Mouse (Mus musculus) G1E-ER4 (cell line): ENCODE data around the gene Pkd1l1. TPM values are rescaled to one million over a fixed set of nuclear protein-coding genes. Genes with fewer than 3 reads are reported as not detected.

ENCODE experiments used
- GATA1 ChIP-seq: IDR thresholded peaks from one replicate; pipeline ENCODE4 v1.8.0; 2012; ENCODE audit warnings: low read length, inconsistent platforms
- polyA plus RNA-seq: library from polyadenylated mRNA; stranded (reverse); fragments of >175 nt; gene quantifications from 2 replicates; pipeline ENCODE4 v1.2.3, GENCODE M21; 2012

Pkd1l1 gene
- polyA plus RNA-seq, 1 experiment: not detected

DNA sequence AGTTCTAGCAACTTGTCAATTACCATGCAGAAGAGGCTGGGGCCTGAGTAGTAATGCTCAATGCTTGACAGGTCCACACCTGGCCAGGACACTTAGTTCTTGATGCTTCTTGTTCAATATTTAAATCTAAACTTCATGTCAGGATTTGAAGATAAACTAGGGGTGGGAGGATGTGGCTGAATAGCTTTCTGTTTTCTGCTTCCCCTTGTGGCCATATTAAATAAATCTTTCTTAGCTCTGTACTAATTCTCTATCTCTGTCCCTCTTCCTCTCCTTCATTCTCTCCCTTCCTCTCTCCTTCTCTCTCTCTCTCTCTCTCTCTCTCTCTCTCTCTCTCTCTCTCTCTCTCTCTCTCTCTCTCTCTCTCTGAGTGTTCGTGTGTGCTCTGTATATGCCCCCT lies 163.4 kb downstream of the Pkd1l1 start:
- no peak for TF ChIP-seq GATA1

- no peak for TF ChIP-seq GATA1
Observed at GRCm38 (mm10) chr11:8807009-8807408, 166.1 kb downstream of the Pkd1l1 start.

- TF ChIP-seq GATA1: no peak
Observed at GRCm38 (mm10) chr11:8804178-8804577, 168.9 kb downstream of the Pkd1l1 start.

GRCm38 (mm10) chr11:8797486-8797885 lies 175.6 kb downstream of the Pkd1l1 start:
- no peak for TF ChIP-seq GATA1

DNA sequence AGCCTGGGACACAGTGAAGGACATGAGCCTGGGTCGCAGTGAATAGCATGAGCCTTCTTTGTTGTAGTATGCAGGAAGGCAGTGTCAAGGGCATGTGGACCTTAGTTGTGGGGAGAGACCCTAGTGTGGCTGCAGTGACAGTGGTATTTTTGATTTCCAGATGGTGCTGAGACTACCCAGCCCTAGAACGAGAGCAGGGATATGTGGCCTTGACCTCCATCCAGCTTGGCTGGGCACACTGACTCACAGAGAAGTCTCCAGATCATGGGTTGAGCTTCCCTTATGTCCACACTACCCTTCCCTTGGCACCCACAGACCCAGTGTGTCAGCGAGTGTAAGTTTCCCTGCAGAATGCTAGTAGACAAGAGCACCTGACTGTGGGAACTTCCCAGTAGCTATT lies 178.0 kb downstream of the Pkd1l1 start:
- TF ChIP-seq GATA1: no peak

- no peak for TF ChIP-seq GATA1
Observed at GRCm38 (mm10) chr11:8792146-8792545, 180.9 kb downstream of the Pkd1l1 start.

- no peak for TF ChIP-seq GATA1
Observed at GRCm38 (mm10) chr11:8789186-8789585, 183.9 kb downstream of the Pkd1l1 start.

DNA sequence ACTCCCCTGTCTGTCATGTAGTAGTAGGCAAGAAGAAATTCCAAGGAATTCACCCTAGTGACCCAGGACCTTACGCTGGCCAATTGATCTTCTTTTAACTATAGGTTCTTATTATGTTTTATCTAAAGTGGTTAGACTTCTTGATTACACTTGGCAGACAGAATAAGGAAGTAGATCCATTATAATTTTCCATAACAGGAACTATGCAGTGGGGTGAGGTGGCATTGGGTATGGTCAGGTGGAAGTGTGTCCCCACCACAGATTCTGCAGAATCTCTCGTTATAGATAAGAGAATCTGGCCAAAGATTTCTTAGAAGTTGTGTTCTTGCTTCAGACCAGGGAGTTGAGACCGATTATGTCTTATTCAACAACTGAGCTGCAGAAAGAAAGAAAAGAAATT lies 185.5 kb downstream of the Pkd1l1 start:
- TF ChIP-seq GATA1: no peak

DNA sequence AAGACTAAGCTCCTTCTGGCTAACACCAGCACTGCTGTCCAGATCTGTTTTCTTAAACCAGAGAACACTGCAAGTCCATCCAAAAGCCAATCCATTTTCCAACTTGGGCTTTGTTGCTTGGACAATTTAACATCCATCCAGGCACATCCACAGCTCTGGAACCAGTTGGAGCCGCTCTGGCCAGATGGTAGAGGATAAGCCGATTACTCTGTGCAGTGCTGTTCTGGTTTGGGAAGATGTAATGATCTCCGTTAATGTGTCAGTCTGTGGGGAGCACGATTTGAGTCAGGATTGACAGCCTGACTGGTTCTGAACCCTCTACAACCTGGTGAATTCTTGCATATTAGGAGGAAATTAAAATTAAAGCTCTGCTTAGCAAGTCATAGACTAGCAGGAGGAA lies 188.7 kb downstream of the Pkd1l1 start:
- TF ChIP-seq GATA1: no peak

DNA sequence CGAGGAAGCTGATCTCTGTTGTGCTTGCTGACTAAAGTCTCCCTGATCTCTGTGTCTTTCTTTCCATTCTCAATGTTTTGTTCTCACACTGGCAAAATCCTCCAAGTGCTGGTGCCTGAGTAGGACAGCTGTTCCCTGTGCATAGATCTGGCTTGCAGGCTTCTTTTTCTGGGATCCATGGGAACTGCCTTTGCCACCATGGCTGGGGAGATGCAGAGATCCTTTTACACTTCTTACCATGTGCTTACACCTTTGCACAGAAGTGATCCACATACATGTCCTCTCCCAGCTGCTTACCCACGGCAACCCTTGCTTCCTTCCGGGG lies 191.0 kb downstream of the Pkd1l1 start:
- no peak for TF ChIP-seq GATA1

- TF ChIP-seq GATA1: no peak
Observed at GRCm38 (mm10) chr11:8781308-8782140, 191.5 kb downstream of the Pkd1l1 start.

DNA sequence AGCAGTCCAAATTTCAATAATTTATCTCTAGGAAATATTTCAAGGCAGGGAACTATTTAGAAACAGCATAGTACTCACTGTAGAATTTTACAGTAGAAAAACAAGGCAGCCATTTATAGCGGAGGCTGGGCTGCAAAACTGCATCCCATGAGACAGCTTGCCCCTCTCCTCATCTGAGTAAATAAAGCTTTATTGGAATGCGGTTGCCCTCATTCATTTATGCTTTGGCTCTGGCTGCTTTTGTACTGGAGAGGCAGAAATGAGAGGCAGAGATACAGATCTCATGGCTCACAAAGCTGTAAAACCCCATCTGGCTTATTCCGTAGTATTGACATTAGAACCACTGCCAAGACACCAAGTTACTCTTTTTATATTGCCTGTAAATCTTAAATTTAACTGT lies 193.6 kb downstream of the Pkd1l1 start:
- TF ChIP-seq GATA1: no peak

Other genes starting within 250 kb of the Pkd1l1 start
- 7.3 and 11.6 TPM in 2 replicates for gene Hus1, start 37.9 kb upstream of the Pkd1l1 start, polyA plus RNA-seq
- 0.10 and 0.11 TPM in 2 replicates for gene Gm11992, start 75.3 kb upstream of the Pkd1l1 start, polyA plus RNA-seq
- not detected in 2 replicates for gene Sun3, start 75.7 kb upstream of the Pkd1l1 start, polyA plus RNA-seq
- gene Upp1, start 144.8 kb upstream of the Pkd1l1 start, polyA plus RNA-seq: 0.67 and 0.72 TPM in 2 replicates
- not detected in 2 replicates for gene Abca13, start 218.7 kb upstream of the Pkd1l1 start, polyA plus RNA-seq